8 mouse cellular contexts compared by ENCODE assay signal in genomic region chr14:31233996-31234591, GRCm38 (mm10). TPM values are rescaled to one million over a fixed set of nuclear protein-coding genes. Genes with fewer than 3 reads are reported as not detected.
DNase-seq lines count a peak whose midpoint lies in the region; ATAC-seq and TF ChIP-seq lines count a peak whose summit lies in the region.

No protein-coding gene starts in this region.

- no peaks in the 10 kb centered on the region for H3K27me3 ChIP-seq in forebrain, postnatal 0 days (ENCODE audit: insufficient read depth, low read length)
- H3K27me3 ChIP-seq in hindbrain, embryonic 12.5 days: no peaks in the 10 kb centered on the region

- H3K27ac ChIP-seq in forebrain, postnatal 0 days (ENCODE audit: low read depth, low read length): 0 out of 2 replicates have a peak overlapping the region, but pooled peaks have one; percentile 30
- no peak overlapping the region for H3K27ac ChIP-seq in hindbrain, embryonic 12.5 days

- TF ChIP-seq CTCF in forebrain, postnatal 0 days (IDR thresholded peaks at IDR 0.05; ENCODE audit: low read depth): peak; percentile 96

- peak; percentile 92 for ATAC-seq in forebrain, postnatal 0 days
- ATAC-seq in hindbrain, embryonic 12.5 days (ENCODE audit: low FRiP score): no peak

- no peak overlapping the region for H3K4me3 ChIP-seq in forebrain, postnatal 0 days (ENCODE audit: low read depth, low read length)
- H3K4me3 ChIP-seq in hindbrain, embryonic 12.5 days: no peak overlapping the region

- DNase-seq in R1 (ENCODE audit: low read depth, low spot score): peak; percentile 89
- DNase-seq in cerebellum, adult 11 months: peak; percentile 78
- DNase-seq in forebrain, postnatal 0 days: peak; percentile 92
- DNase-seq in layer of hippocampus, adult 9-10 months (ENCODE audit: low spot score): peak; percentile 86
- DNase-seq in lung, postnatal 10 days: peak; percentile 93
- peak; percentile 71 for DNase-seq in ovary, postnatal 36 days (ENCODE audit: low spot score)
- DNase-seq in thymus, postnatal 4 days: peak; percentile 84

- no peaks in the 10 kb centered on the region for H3K36me3 ChIP-seq in forebrain, postnatal 0 days (ENCODE audit: insufficient read depth)
- H3K36me3 ChIP-seq in hindbrain, embryonic 12.5 days: peaks cover 5% of the 10 kb centered on the region

- H3K4me2 ChIP-seq in forebrain, postnatal 0 days (ENCODE audit: low read depth): peak overlapping the region; percentile 23; the same call in 1 of the 2 replicates
- H3K4me2 ChIP-seq in hindbrain, embryonic 12.5 days (replicated peaks): 0 out of 2 replicates have a peak overlapping the region, but pooled peaks have one; percentile 15

- H3K9ac ChIP-seq in forebrain, postnatal 0 days: peak overlapping the region; percentile 37; the same call in 1 of the 2 replicates
- no peak overlapping the region for H3K9ac ChIP-seq in hindbrain, embryonic 12.5 days

- H3K9me3 ChIP-seq in forebrain, postnatal 0 days (ENCODE audit: low read length): no peaks in the 10 kb centered on the region
- H3K9me3 ChIP-seq in hindbrain, embryonic 12.5 days (replicated peaks): no peaks in the 10 kb centered on the region

- peaks cover 4% of the 10 kb centered on the region; the same call in 1 of the 2 replicates for H3K4me1 ChIP-seq in forebrain, postnatal 0 days (ENCODE audit: insufficient read depth)
- H3K4me1 ChIP-seq in hindbrain, embryonic 12.5 days: 0 out of 2 replicates have a peak, but pooled peaks cover 4% of the 10 kb centered on the region

- WGBS in forebrain, postnatal 0 days: 22% methylated on average over 11 of the region's 11 CpGs
- WGBS in hindbrain, embryonic 12.5 days: 29% methylated on average over 11 of the region's 11 CpGs

RNA-seq across cellular contexts. Expression of gene Sema3g, which starts 16.4 kb away (rescaled TPM):
- total RNA-seq in forebrain, postnatal 0 days (2014; rRNA removed): 2.2 and 3.7 TPM in 2 replicates
- polyA plus RNA-seq in forebrain, postnatal 0 days (2015; fragmentation: Nextera tagmentation; extraction: Ambion mirVana): 0.23 and 0.31 TPM in 2 replicates
- 0.79 and 1.2 TPM in 2 replicates for polyA plus RNA-seq in hindbrain, embryonic 12.5 days (2016; fragmentation: Nextera tagmentation; extraction: Ambion mirVana)

RNA-seq across cellular contexts. Expression of gene Phf7, which starts 17.0 kb away (rescaled TPM):
- total RNA-seq in forebrain, postnatal 0 days (2014; rRNA removed): 7.1 and 8.6 TPM in 2 replicates
- 12.2 and 12.9 TPM in 2 replicates for polyA plus RNA-seq in forebrain, postnatal 0 days (2015; fragmentation: Nextera tagmentation; extraction: Ambion mirVana)
- 12.4 TPM in 2 replicates for polyA plus RNA-seq in hindbrain, embryonic 12.5 days (2016; fragmentation: Nextera tagmentation; extraction: Ambion mirVana)

RNA-seq across cellular contexts. Expression of gene Bap1, which starts 17.2 kb away (rescaled TPM):
- 136 and 139 TPM in 2 replicates for total RNA-seq in forebrain, postnatal 0 days (2014; rRNA removed)
- polyA plus RNA-seq in forebrain, postnatal 0 days (2015; fragmentation: Nextera tagmentation; extraction: Ambion mirVana): 104 and 115 TPM in 2 replicates
- polyA plus RNA-seq in hindbrain, embryonic 12.5 days (2016; fragmentation: Nextera tagmentation; extraction: Ambion mirVana): 110 and 112 TPM in 2 replicates

RNA-seq across cellular contexts. Expression of gene Nisch, which starts 17.3 kb away (rescaled TPM):
- 211 and 300 TPM in 2 replicates for total RNA-seq in forebrain, postnatal 0 days (2014; rRNA removed)
- 148 and 199 TPM in 2 replicates for polyA plus RNA-seq in forebrain, postnatal 0 days (2015; fragmentation: Nextera tagmentation; extraction: Ambion mirVana)
- 464 and 474 TPM in 2 replicates for polyA plus RNA-seq in hindbrain, embryonic 12.5 days (2016; fragmentation: Nextera tagmentation; extraction: Ambion mirVana)

RNA-seq across cellular contexts. Expression of gene Tnnc1, which starts 26.0 kb away (rescaled TPM):
- total RNA-seq in forebrain, postnatal 0 days (2014; rRNA removed): 1.2 and 2.4 TPM in 2 replicates
- polyA plus RNA-seq in forebrain, postnatal 0 days (2015; fragmentation: Nextera tagmentation; extraction: Ambion mirVana): 2.4 and 3.0 TPM in 2 replicates
- polyA plus RNA-seq in hindbrain, embryonic 12.5 days (2016; fragmentation: Nextera tagmentation; extraction: Ambion mirVana): 10.5 and 49.9 TPM in 2 replicates
